Mouse (Mus musculus) urinary bladder, postnatal 25 days (tissue): ENCODE data around the gene AC134908.4.
"Not testable (repeated sequence)": the region's sequence is repeated elsewhere in the genome, so short reads cannot be mapped to it uniquely, and the experiment has no call there.

Source experiments
- DNase-seq: peaks from one replicate; pipeline ENCODE4 v3.0.0; 2022; ENCODE audit warnings: low spot score

Gene AC134908.4

GRCm38 (mm10) chr17:25808028-25808427 lies 12.6 kb upstream of the AC134908.4 start:
- no peak for DNase-seq

GRCm38 (mm10) chr17:25807452-25807851 lies 12.0 kb upstream of the AC134908.4 start:
- DNase-seq, result not testable (repeated sequence)

GRCm38 (mm10) chr17:25806507-25806906 lies 11.0 kb upstream of the AC134908.4 start:
- DNase-seq, result no peak

GRCm38 (mm10) chr17:25802825-25803517 lies 7.5 kb upstream of the AC134908.4 start:
- no peak for DNase-seq

GRCm38 (mm10) chr17:25801029-25801428 lies 5.6 kb upstream of the AC134908.4 start:
- DNase-seq, result no peak

GRCm38 (mm10) chr17:25796951-25797369 lies 1.5 kb upstream of the AC134908.4 start, which contains the start of gene Metrn:
Gene Metrn, minus strand, starts transcription at chr17:25797136.
- DNase-seq, result peak; percentile 87

GRCm38 (mm10) chr17:25796211-25796771 lies 832 bp upstream of the AC134908.4 start:
- no peak for DNase-seq

GRCm38 (mm10) chr17:25794998-25795397 lies 461 bp downstream of the AC134908.4 start:
- DNase-seq, result no peak

GRCm38 (mm10) chr17:25794197-25794596 lies 1.3 kb downstream of the AC134908.4 start:
- DNase-seq, result no peak

- DNase-seq, result peak; percentile 55
Observed at GRCm38 (mm10) chr17:25792615-25793014, 2.8 kb downstream of the AC134908.4 start, which contains the start of gene Fam173a. Gene Fam173a, minus strand, starts transcription at chr17:25792901.

GRCm38 (mm10) chr17:25791843-25792527 lies 3.5 kb downstream of the AC134908.4 start:
- peak; percentile 86 for DNase-seq

- DNase-seq, result no peak
Observed at GRCm38 (mm10) chr17:25791320-25791842, 4.1 kb downstream of the AC134908.4 start.

- DNase-seq, result no peak
Observed at GRCm38 (mm10) chr17:25786781-25787504, 8.5 kb downstream of the AC134908.4 start.

- no peak for DNase-seq
Observed at GRCm38 (mm10) chr17:25786280-25786679, 9.2 kb downstream of the AC134908.4 start, which contains the start of gene Ccdc78. Gene Ccdc78, plus strand, starts transcription at chr17:25786580.

GRCm38 (mm10) chr17:25785281-25785745 lies 10.1 kb downstream of the AC134908.4 start, which contains the start of gene Haghl:
Gene Haghl, minus strand, starts transcription at chr17:25785673.
- peak; percentile 94 for DNase-seq

GRCm38 (mm10) chr17:25783861-25784574 lies 11.4 kb downstream of the AC134908.4 start:
- DNase-seq, result no peak

GRCm38 (mm10) chr17:25783086-25783485 lies 12.4 kb downstream of the AC134908.4 start:
- no peak for DNase-seq

- no peak for DNase-seq
Observed at GRCm38 (mm10) chr17:25781339-25781738, 14.1 kb downstream of the AC134908.4 start.

- no peak for DNase-seq
Observed at GRCm38 (mm10) chr17:25777948-25778347, 17.5 kb downstream of the AC134908.4 start.

- DNase-seq, result no peak
Observed at GRCm38 (mm10) chr17:25775318-25776062, 20.0 kb downstream of the AC134908.4 start.
